Mouse (Mus musculus): ENCODE measurements around the gene Prg2.

Prg2 gene

GRCm38 (mm10) chr2:84961901-84962300 lies 18.4 kb upstream of the Prg2 start:
- DNase-seq (ENCODE audit: low read depth): no peak

- no peak for DNase-seq (ENCODE audit: low read depth)
Observed at GRCm38 (mm10) chr2:84962906-84963507, 17.3 kb upstream of the Prg2 start.

- no peak for DNase-seq (ENCODE audit: low read depth)
Observed at GRCm38 (mm10) chr2:84964111-84964801, 16.0 kb upstream of the Prg2 start.

- DNase-seq (ENCODE audit: low read depth): no peak
Observed at GRCm38 (mm10) chr2:84967318-84967991, 12.8 kb upstream of the Prg2 start.

- DNase-seq (ENCODE audit: low read depth): no peak
Observed at GRCm38 (mm10) chr2:84975580-84975979, 4.7 kb upstream of the Prg2 start.

- DNase-seq (ENCODE audit: low read depth): no peak
Observed at GRCm38 (mm10) chr2:84987930-84988329, 7.7 kb downstream of the Prg2 start, which contains the start of gene Prg3. Prg3 (plus strand) TSS chr2:84988215.

- DNase-seq (ENCODE audit: low read depth): no peak
Observed at GRCm38 (mm10) chr2:84996376-84996775, 16.1 kb downstream of the Prg2 start.

- no peak for DNase-seq (ENCODE audit: low read depth)
Observed at GRCm38 (mm10) chr2:84999486-85000181, 19.4 kb downstream of the Prg2 start.

GRCm38 (mm10) chr2:85001497-85001896 lies 21.2 kb downstream of the Prg2 start:
- no peak for DNase-seq (ENCODE audit: low read depth)

GRCm38 (mm10) chr2:85002575-85002974 lies 22.3 kb downstream of the Prg2 start:
- no peak for DNase-seq (ENCODE audit: low read depth)

GRCm38 (mm10) chr2:85004341-85004740 lies 24.1 kb downstream of the Prg2 start:
- DNase-seq (ENCODE audit: low read depth): no peak

GRCm38 (mm10) chr2:85006600-85006999 lies 26.3 kb downstream of the Prg2 start:
- no peak for DNase-seq (ENCODE audit: low read depth)

- peak; percentile 48 for DNase-seq (ENCODE audit: low read depth)
Observed at GRCm38 (mm10) chr2:85007729-85008128, 27.5 kb downstream of the Prg2 start.

- no peak for DNase-seq (ENCODE audit: low read depth)
Observed at GRCm38 (mm10) chr2:85009212-85009611, 29.0 kb downstream of the Prg2 start.

- no peak for DNase-seq (ENCODE audit: low read depth)
Observed at GRCm38 (mm10) chr2:85011906-85012604, 31.8 kb downstream of the Prg2 start.

GRCm38 (mm10) chr2:85012679-85013078 lies 32.4 kb downstream of the Prg2 start:
- DNase-seq (ENCODE audit: low read depth): no peak

GRCm38 (mm10) chr2:85013826-85014587 lies 33.7 kb downstream of the Prg2 start:
- DNase-seq (ENCODE audit: low read depth): no peak

- no peak for DNase-seq (ENCODE audit: low read depth)
Observed at GRCm38 (mm10) chr2:85014588-85014982, 34.3 kb downstream of the Prg2 start.

GRCm38 (mm10) chr2:85022043-85022442 lies 41.8 kb downstream of the Prg2 start:
- DNase-seq (ENCODE audit: low read depth): no peak

GRCm38 (mm10) chr2:85026178-85026577 lies 45.9 kb downstream of the Prg2 start:
- DNase-seq (ENCODE audit: low read depth): no peak

GRCm38 (mm10) chr2:85027281-85027680 lies 47.0 kb downstream of the Prg2 start:
- no peak for DNase-seq (ENCODE audit: low read depth)

All from naive thymus-derived CD4-positive, alpha-beta T cell, adult 2 months (primary cell).